In genomic region chr6:128099190-128099589, GRCm38 (mm10) we compare ENCODE assay signal across 10 mouse cellular contexts. TPM values are rescaled to one million over a fixed set of nuclear protein-coding genes. Genes with fewer than 3 reads are reported as not detected.
DNase-seq lines count a peak whose midpoint lies in the region; ATAC-seq and TF ChIP-seq lines count a peak whose summit lies in the region.
"Had no signal": no experiment of that assay in that cellular context is flagged by ENCODE, and none has a peak within 500 bp of the region (broad histone marks: within the 10 kb centered on the region; RNA-seq: fewer than 3 reads in every experiment).

No protein-coding gene starts in this region.

- WGBS in forebrain, postnatal 0 days, result 28% methylated on average over 9 of the region's 9 CpGs
- WGBS in forebrain, embryonic 11.5 days, result 81% methylated on average over 9 of the region's 9 CpGs
- WGBS in kidney, postnatal 0 days, result 51% methylated on average over 9 of the region's 9 CpGs

- H3K27ac ChIP-seq in forebrain, postnatal 0 days (ENCODE audit: low read depth, low read length), result peak overlapping the region; percentile 62; the same call in 1 of the 2 replicates
- H3K27ac ChIP-seq in forebrain, embryonic 11.5 days (ENCODE audit: low read depth, low read length), result no peak overlapping the region
- H3K27ac ChIP-seq in kidney, postnatal 0 days, result 0 out of 2 replicates have a peak overlapping the region, but pooled peaks have one; percentile 6
- H3K27ac ChIP-seq: liver, embryonic 14.5 days had no signal

- H3K4me1 ChIP-seq in forebrain, postnatal 0 days (ENCODE audit: insufficient read depth), result peaks cover 6% of the 10 kb centered on the region; the same call in 1 of the 2 replicates
- 0 out of 2 replicates have a peak, but pooled peaks cover 2% of the 10 kb centered on the region for H3K4me1 ChIP-seq in forebrain, embryonic 11.5 days (replicated peaks; ENCODE audit: control insufficient read depth, insufficient read depth, low read length)
- peaks cover 24% of the 10 kb centered on the region for H3K4me1 ChIP-seq in kidney, postnatal 0 days (replicated peaks; ENCODE audit: insufficient read depth, low read length)

- no peaks in the 10 kb centered on the region for H3K36me3 ChIP-seq in forebrain, postnatal 0 days (ENCODE audit: insufficient read depth)
- no peaks in the 10 kb centered on the region for H3K36me3 ChIP-seq in forebrain, embryonic 11.5 days (ENCODE audit: control insufficient read depth, insufficient read depth, low read length)
- H3K36me3 ChIP-seq in kidney, postnatal 0 days (ENCODE audit: insufficient read depth, low read length), result no peaks in the 10 kb centered on the region

- TF ChIP-seq CTCF in forebrain, postnatal 0 days (IDR thresholded peaks at IDR 0.05; ENCODE audit: low read depth), result no peak
- no peak for TF ChIP-seq CTCF in kidney, postnatal 0 days (IDR thresholded peaks at IDR 0.05; ENCODE audit: low read depth)

- H3K4me3 ChIP-seq in forebrain, postnatal 0 days (ENCODE audit: low read depth, low read length), result no peak overlapping the region
- no peak overlapping the region for H3K4me3 ChIP-seq in forebrain, embryonic 11.5 days (ENCODE audit: low read depth, low read length)
- H3K4me3 ChIP-seq in kidney, postnatal 0 days (replicated peaks; ENCODE audit: low read depth, low read length), result no peak overlapping the region

- no peak overlapping the region for H3K9ac ChIP-seq in forebrain, postnatal 0 days
- H3K9ac ChIP-seq in forebrain, embryonic 11.5 days (ENCODE audit: low read length), result no peak overlapping the region
- no peak overlapping the region for H3K9ac ChIP-seq in kidney, postnatal 0 days (ENCODE audit: low read depth, low read length)
- H3K9ac ChIP-seq: liver, embryonic 14.5 days had no signal

- ATAC-seq in forebrain, postnatal 0 days, result peak; percentile 47
- no peak for ATAC-seq in forebrain, embryonic 11.5 days (replicated peaks; ENCODE audit: low FRiP score)
- no peak for ATAC-seq in kidney, postnatal 0 days (replicated peaks; ENCODE audit: low FRiP score, low read depth)

- no peak overlapping the region for H3K4me2 ChIP-seq in forebrain, postnatal 0 days (ENCODE audit: low read depth)
- no peak overlapping the region for H3K4me2 ChIP-seq in forebrain, embryonic 11.5 days (ENCODE audit: low read depth, low read length, severe bottlenecking)
- no peak overlapping the region for H3K4me2 ChIP-seq in kidney, postnatal 0 days (ENCODE audit: low read length)

- intact Hi-C loops in left cerebral cortex, postnatal 14 days (cut with DNase I), result loop anchor here (5.0 to 10.0 kb wide), 2 partner anchors 43 to 334 kb away; partner anchors contain the start of genes Prmt8 and Tspan9

- DNase-seq in forebrain, postnatal 0 days, result peak; percentile 50
- DNase-seq in forebrain, embryonic 11.5 days (ENCODE audit: low spot score), result no peak
- DNase-seq in kidney, adult 9 months, result peak; percentile 52
- DNase-seq in kidney, adult 18-20 months, result no peak
- DNase-seq in MN1 (ENCODE audit: low spot score), result peak; percentile 44
- DNase-seq in kidney, postnatal 0 days (ENCODE audit: low spot score), result no peak
- DNase-seq in urinary bladder, postnatal 10 days (ENCODE audit: low spot score), result no peak
- DNase-seq in left cerebral cortex, postnatal 14 days (ENCODE audit: low spot score in 2 of 2), result no peak
- DNase-seq: embryo, embryonic 11 days had no signal

- no peaks in the 10 kb centered on the region for H3K9me3 ChIP-seq in forebrain, postnatal 0 days (ENCODE audit: low read length)
- H3K9me3 ChIP-seq in forebrain, embryonic 11.5 days (ENCODE audit: control insufficient read depth, low read length), result no peaks in the 10 kb centered on the region
- H3K9me3 ChIP-seq in kidney, postnatal 0 days (replicated peaks; ENCODE audit: low read length), result no peaks in the 10 kb centered on the region

- H3K27me3 ChIP-seq in forebrain, postnatal 0 days (ENCODE audit: insufficient read depth, low read length), result no peaks in the 10 kb centered on the region
- H3K27me3 ChIP-seq in forebrain, embryonic 11.5 days (ENCODE audit: control insufficient read depth, insufficient read depth, low read length), result no peaks in the 10 kb centered on the region
- H3K27me3 ChIP-seq in kidney, postnatal 0 days (ENCODE audit: insufficient read depth, low read length), result no peaks in the 10 kb centered on the region

RNA-seq across cellular contexts. Expression of gene Tspan9, which starts 44.2 kb away (rescaled TPM):
- total RNA-seq in forebrain, postnatal 0 days (2014; rRNA removed), result 140 and 150 TPM in 2 replicates
- polyA plus RNA-seq in forebrain, postnatal 0 days (2015; fragmentation: Nextera tagmentation; extraction: Ambion mirVana), result 52.7 and 63.9 TPM in 2 replicates
- polyA plus RNA-seq in forebrain, embryonic 11.5 days (2014; fragmentation: Nextera tagmentation; extraction: Ambion mirVana), result 34.2 and 39.6 TPM in 2 replicates
- 102 and 131 TPM in 2 replicates for polyA plus RNA-seq in kidney, postnatal 0 days (2015; fragmentation: Nextera tagmentation; extraction: Ambion mirVana)
- 10 to 100 TPM; 71.3 to 77.5 TPM for total RNA-seq in left cerebral cortex, postnatal 14 days (2021)

Comparison
In these comparisons a context has a peak if more than half of its experiments do, and no peak if none do; other contexts are left out.
1. DNase-seq: peak in forebrain, postnatal 0 days (single experiment), kidney, adult 9 months (single experiment) and MN1 (single experiment); none in forebrain, embryonic 11.5 days (single experiment), kidney, adult 18-20 months (single experiment), kidney, postnatal 0 days (single experiment), urinary bladder, postnatal 10 days (single experiment) and left cerebral cortex, postnatal 14 days (0 of 2).